Mouse (Mus musculus) heart, adult 2 months (tissue): ENCODE measurements around the gene Prrx1. TPM values are rescaled to one million over a fixed set of nuclear protein-coding genes. Genes with fewer than 3 reads are reported as not detected.

Experiments
- DNase-seq, 2 experiments: peaks; one replicate each; pipeline ENCODE4 v3.0.0; 2021
- H3K27ac ChIP-seq: fragments of 200-600 bp; 2 replicates; pipeline ENCODE4 v1.8.1; 2022
- H3K27me3 ChIP-seq: fragments of 200-500 bp; 2 replicates; pipeline ENCODE4 v1.6.1; 2012; ENCODE audit warnings: mild to moderate bottlenecking, low read length, inconsistent platforms, mixed read lengths; ENCODE audit not compliant: control insufficient read depth, insufficient read depth
- H3K36me3 ChIP-seq: fragments of 200-500 bp; 2 replicates; pipeline ENCODE4 v1.6.1; 2012; ENCODE audit warnings: low read length, inconsistent platforms; ENCODE audit not compliant: control insufficient read depth, insufficient read depth
- H3K4me1 ChIP-seq: fragments of 200-500 bp; 2 replicates; pipeline ENCODE4 v1.6.1; 2011; ENCODE audit warnings: low read length; ENCODE audit not compliant: control insufficient read depth, insufficient read depth
- H3K4me3 ChIP-seq: fragments of 200-600 bp; 2 replicates; pipeline ENCODE4 v1.8.1; 2022
- H3K79me2 ChIP-seq: fragments of 200-500 bp; replicated peaks from 2 replicates; pipeline ENCODE4 v1.6.1; 2012; ENCODE audit warnings: mild to moderate bottlenecking, inconsistent platforms, low read length, moderate library complexity, mixed read lengths; ENCODE audit not compliant: control insufficient read depth, insufficient read depth
- H3K9ac ChIP-seq: fragments of 200-500 bp; 2 replicates; pipeline ENCODE4 v1.6.1; 2012; ENCODE audit warnings: low read depth, mild to moderate bottlenecking, control low read depth, inconsistent platforms, low read length, mixed read lengths
- CTCF ChIP-seq: fragments of 200-600 bp; IDR thresholded peaks from 2 replicates; pipeline ENCODE4 v1.8.1; 2022; ENCODE audit warnings: antibody characterized with exemption, mild to moderate bottlenecking, moderate library complexity
- EP300 ChIP-seq: fragments of 200-500 bp; IDR thresholded peaks from 2 replicates; pipeline ENCODE4 v1.6.1; 2011; ENCODE audit warnings: low read depth, low read length, control low read depth; ENCODE audit not compliant: insufficient read depth
- POLR2A ChIP-seq: fragments of 200-500 bp; IDR thresholded peaks from 2 replicates; pipeline ENCODE4 v1.6.1; 2011; ENCODE audit warnings: mild to moderate bottlenecking, low read depth, low read length, control low read depth; ENCODE audit not compliant: insufficient read depth
- WGBS: fragments of 180-500 bp; shearing (Covaris S2); methylation state at CpG from one replicate; pipeline ENCODE4 v1.1.7; 2018; 5-methylcytosine and 5-hydroxymethylcytosine counted together
- intact Hi-C: fragments of 180-260 bp; cut with DNase I; formaldehyde crosslinking; loops from one replicate; pipeline ENCODE4 v1.15.1; 2025
- polyA plus RNA-seq: library from polyadenylated mRNA; depleted of rRNA; stranded (reverse); fragments of >200 nt; gene quantifications from 2 replicates; pipeline ENCODE4 v1.2.3, GENCODE M21; 2012; rRNA removed
- total RNA-seq, 2 experiments: library from RNA; stranded (reverse); gene quantifications; 2 replicates each; pipeline ENCODE4 v1.2.3; 2021

Gene Prrx1
- total and polyA plus RNA-seq, 3 experiments: 15.0 to 29.5 (median 28.1) TPM

GRCm38 (mm10) chr1:163198767-163199166 lies 114.7 kb downstream of the Prrx1 start:
- H3K4me1 ChIP-seq: no peaks in the 10 kb centered on the region
- intact Hi-C loops: no loop called here
- H3K9ac ChIP-seq: no peak overlapping the region
- no peaks in the 10 kb centered on the region for H3K79me2 ChIP-seq
- no peaks in the 10 kb centered on the region for H3K36me3 ChIP-seq
- H3K4me3 ChIP-seq: no peak overlapping the region
- H3K27me3 ChIP-seq: no peaks in the 10 kb centered on the region
- TF ChIP-seq EP300 (no peak), POLR2A (no peak), CTCF (no peak)
- H3K27ac ChIP-seq: no peak overlapping the region
- no peak for DNase-seq
- 74% methylated on average over 2 of the region's 2 CpGs for WGBS

- no peak overlapping the region for H3K9ac ChIP-seq
- no peaks in the 10 kb centered on the region for H3K36me3 ChIP-seq
- H3K79me2 ChIP-seq: no peaks in the 10 kb centered on the region
- no peaks in the 10 kb centered on the region for H3K27me3 ChIP-seq
- WGBS: 68% methylated on average over 4 of the region's 4 CpGs
- TF ChIP-seq POLR2A: no peak
- TF ChIP-seq CTCF: no peak
- no peak for TF ChIP-seq EP300
- no peaks in the 10 kb centered on the region for H3K4me1 ChIP-seq
- H3K4me3 ChIP-seq: no peak overlapping the region
- intact Hi-C loops: no loop called here
- DNase-seq: no peak
- no peak overlapping the region for H3K27ac ChIP-seq
Observed at GRCm38 (mm10) chr1:163198059-163198458, 115.5 kb downstream of the Prrx1 start.

Other genes with a start within 250 kb of the Prrx1 start
- gene Mroh9, start 228.0 kb downstream of the Prrx1 start, total RNA-seq: not detected
- not detected in 2 replicates for gene Mroh9, start 228.0 kb downstream of the Prrx1 start, polyA plus RNA-seq
- gene Gorab, start 90.0 kb upstream of the Prrx1 start, total RNA-seq: 1 to 10 TPM; 2.0 to 2.8 TPM
- gene Gorab, start 90.0 kb upstream of the Prrx1 start, polyA plus RNA-seq: 1.4 and 2.0 TPM in 2 replicates